12 mouse cellular contexts compared by ENCODE assay signal in the genomic region with DNA sequence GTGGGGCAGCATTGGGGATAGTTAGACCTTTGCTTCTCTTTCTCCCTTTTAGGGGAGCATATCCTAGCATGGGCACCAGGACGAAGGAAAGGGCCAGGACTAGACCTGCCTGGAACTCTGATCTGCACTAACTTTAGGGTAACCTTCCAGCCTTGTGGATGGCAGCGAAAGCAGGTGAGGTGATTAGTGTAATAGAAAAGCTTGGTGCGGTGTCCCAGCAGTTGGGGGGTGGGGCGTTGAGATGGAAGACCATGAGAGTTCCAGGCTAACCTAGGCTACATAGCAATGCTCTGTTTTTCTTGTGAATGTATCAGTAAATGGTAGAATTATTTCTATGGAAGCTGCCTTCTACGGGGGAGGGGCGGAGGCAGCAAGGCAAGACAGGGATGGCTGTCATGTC. TPM values are rescaled to one million over a fixed set of nuclear protein-coding genes. Genes with fewer than 3 reads are reported as not detected.
DNase-seq lines count a peak whose midpoint lies in the region; ATAC-seq and TF ChIP-seq lines count a peak whose summit lies in the region.
"Had no signal": no experiment of that assay in that cellular context is flagged by ENCODE, and none has a peak within 500 bp of the region (broad histone marks: within the 10 kb centered on the region; RNA-seq: fewer than 3 reads in every experiment).

No protein-coding gene starts in this region.

- peak; percentile 90 for DNase-seq in heart, adult 11 months
- DNase-seq in heart, postnatal 25 days (ENCODE audit: low spot score): no peak
- DNase-seq in liver, embryonic 14.5 days (ENCODE audit: low read depth in 3 of 3, low spot score in 3 of 3): no peak
- no peak for DNase-seq in liver
- DNase-seq in embryonic facial prominence, embryonic 14.5 days (ENCODE audit: low spot score): no peak
- no peak for DNase-seq in right cerebral cortex, postnatal 25 days
- DNase-seq: adrenal gland, postnatal 14 days; gastrocnemius, postnatal 10 days had no signal

- H3K9me3 ChIP-seq in liver, embryonic 14.5 days (ENCODE audit: control insufficient read depth, low read length): no peaks in the 10 kb centered on the region
- H3K9me3 ChIP-seq in embryonic facial prominence, embryonic 14.5 days (ENCODE audit: control insufficient read depth, low read length): no peaks in the 10 kb centered on the region
- no peaks in the 10 kb centered on the region for H3K9me3 ChIP-seq in limb, embryonic 15.5 days

- peaks cover 32% of the 10 kb centered on the region for H3K27me3 ChIP-seq in liver, embryonic 14.5 days (ENCODE audit: control insufficient read depth, insufficient read depth, low read length)
- no peaks in the 10 kb centered on the region for H3K27me3 ChIP-seq in embryonic facial prominence, embryonic 14.5 days (replicated peaks; ENCODE audit: control insufficient read depth, insufficient read depth, low read length)
- H3K27me3 ChIP-seq in limb, embryonic 15.5 days: no peaks in the 10 kb centered on the region

- 82% methylated on average over 6 of the region's 6 CpGs for WGBS in liver, embryonic 14.5 days (ENCODE audit: insufficient replicate concordance)
- WGBS in embryonic facial prominence, embryonic 14.5 days: 87% methylated on average over 6 of the region's 6 CpGs
- WGBS in limb, embryonic 15.5 days: 89% methylated on average over 6 of the region's 6 CpGs

- intact Hi-C loops in heart, postnatal 25 days (cut with DNase I): no loop called here

- no peak overlapping the region for H3K9ac ChIP-seq in liver, embryonic 14.5 days (replicated peaks)
- peak overlapping the region; percentile 60 for H3K9ac ChIP-seq in embryonic facial prominence, embryonic 14.5 days (ENCODE audit: low read depth, low read length)
- no peak overlapping the region for H3K9ac ChIP-seq in limb, embryonic 15.5 days

- H3K4me2 ChIP-seq in liver, embryonic 14.5 days (ENCODE audit: low read depth): peak overlapping the region; percentile 56; the same call in 1 of the 2 replicates
- peak overlapping the region; percentile 74 for H3K4me2 ChIP-seq in embryonic facial prominence, embryonic 14.5 days (ENCODE audit: low read depth, low read length)
- H3K4me2 ChIP-seq in limb, embryonic 15.5 days: peak overlapping the region; percentile 83

- no peak for TF ChIP-seq CTCF in liver, embryonic 14.5 days (IDR thresholded peaks at IDR 0.05; ENCODE audit: low read depth)

- H3K4me3 ChIP-seq in liver, embryonic 14.5 days (ENCODE audit: insufficient read depth in 1 of 2, low read depth in 2 of 2, low read length in 2 of 2): no peak overlapping the region
- peak overlapping the region; percentile 46 for H3K4me3 ChIP-seq in embryonic facial prominence, embryonic 14.5 days (ENCODE audit: low read depth, low read length)
- peak overlapping the region; percentile 55 for H3K4me3 ChIP-seq in limb, embryonic 15.5 days

- no peak for ATAC-seq in liver, embryonic 14.5 days (ENCODE audit: insufficient read depth)
- no peak for ATAC-seq in embryonic facial prominence, embryonic 14.5 days (ENCODE audit: low read depth)
- no peak for ATAC-seq in limb, embryonic 15.5 days (ENCODE audit: insufficient number of reproducible peaks, low FRiP score, low TSS enrichment, low read depth)
- ATAC-seq in megakaryocyte, adult 5-6 weeks (ENCODE audit: poor library complexity, severe bottlenecking): no peak
- ATAC-seq: lung, postnatal 0 days had no signal

- peaks cover 0 to 12% of the 10 kb centered on the region in 2 experiments; a peak in 2 of 4 replicates for H3K4me1 ChIP-seq in liver, embryonic 14.5 days (replicated peaks; ENCODE audit: control insufficient read depth in 2 of 2, insufficient read depth in 2 of 2, low read length in 1 of 2)
- H3K4me1 ChIP-seq in embryonic facial prominence, embryonic 14.5 days (ENCODE audit: control insufficient read depth, insufficient read depth, low read length): peaks cover 11% of the 10 kb centered on the region
- peaks cover 29% of the 10 kb centered on the region for H3K4me1 ChIP-seq in limb, embryonic 15.5 days

- H3K36me3 ChIP-seq in liver, embryonic 14.5 days (replicated peaks; ENCODE audit: control insufficient read depth, insufficient read depth, low read depth): no peaks in the 10 kb centered on the region
- peaks cover 7% of the 10 kb centered on the region; the same call in 1 of the 2 replicates for H3K36me3 ChIP-seq in embryonic facial prominence, embryonic 14.5 days (ENCODE audit: control insufficient read depth, insufficient read depth, low read length)
- peaks cover 8% of the 10 kb centered on the region; the same call in 1 of the 2 replicates for H3K36me3 ChIP-seq in limb, embryonic 15.5 days

- no peak for TF ChIP-seq EP300 in liver, embryonic 14.5 days (IDR thresholded peaks at IDR 0.05; ENCODE audit: low read depth)

- H3K27ac ChIP-seq in liver, embryonic 14.5 days: no peak overlapping the region
- peak overlapping the region; percentile 81; the same call in 1 of the 2 replicates for H3K27ac ChIP-seq in embryonic facial prominence, embryonic 14.5 days (replicated peaks; ENCODE audit: low read depth, low read length)
- H3K27ac ChIP-seq in limb, embryonic 15.5 days: peak overlapping the region; percentile 95

RNA-seq across cellular contexts. Expression of a gene that starts 1.2 kb away (rescaled TPM):
- 1 to 10 TPM; 3.2 TPM for total RNA-seq in heart, postnatal 25 days (2021)
- 2.7 and 2.8 TPM in 2 replicates for polyA plus RNA-seq in liver, embryonic 14.5 days (2012; rRNA removed)
- 1.9 and 2.1 TPM in 2 replicates for polyA plus RNA-seq in liver, embryonic 14.5 days (2014; fragmentation: Nextera tagmentation; extraction: Ambion mirVana)
- polyA plus RNA-seq in embryonic facial prominence, embryonic 14.5 days (2014; fragmentation: Nextera tagmentation; extraction: Ambion mirVana): 19.7 and 24.6 TPM in 2 replicates
- 33.5 and 33.6 TPM in 2 replicates for polyA plus RNA-seq in limb, embryonic 15.5 days (2015; fragmentation: Nextera tagmentation; extraction: Ambion mirVana)
- total RNA-seq in megakaryocyte, adult 5-6 weeks (2015): 0.09 TPM in 1 of 2 replicates, not detected in the other
- not detected in 2 replicates for total RNA-seq in megakaryocyte, adult 5-6 weeks (2017)

RNA-seq across cellular contexts. Expression of a gene that starts 9.1 kb away (rescaled TPM):
- 10 to 100 TPM; 16.9 to 17.2 TPM for total RNA-seq in heart, postnatal 25 days (2021)
- polyA plus RNA-seq in liver, embryonic 14.5 days (2012; rRNA removed): 48.2 and 54.2 TPM in 2 replicates
- polyA plus RNA-seq in liver, embryonic 14.5 days (2014; fragmentation: Nextera tagmentation; extraction: Ambion mirVana): 75.4 and 83.8 TPM in 2 replicates
- polyA plus RNA-seq in embryonic facial prominence, embryonic 14.5 days (2014; fragmentation: Nextera tagmentation; extraction: Ambion mirVana): 152 and 158 TPM in 2 replicates
- polyA plus RNA-seq in limb, embryonic 15.5 days (2015; fragmentation: Nextera tagmentation; extraction: Ambion mirVana): 148 TPM in 2 replicates
- 51.0 and 64.8 TPM in 2 replicates for total RNA-seq in megakaryocyte, adult 5-6 weeks (2015)
- 15.4 and 16.3 TPM in 2 replicates for total RNA-seq in megakaryocyte, adult 5-6 weeks (2017)

RNA-seq across cellular contexts. Expression of a gene that starts 17.9 kb away (rescaled TPM):
- total RNA-seq in heart, postnatal 25 days (2021): 1 to 10 TPM; 5.0 to 6.5 TPM
- 0.39 and 0.48 TPM in 2 replicates for polyA plus RNA-seq in liver, embryonic 14.5 days (2012; rRNA removed)
- polyA plus RNA-seq in liver, embryonic 14.5 days (2014; fragmentation: Nextera tagmentation; extraction: Ambion mirVana): 0.10 and 0.39 TPM in 2 replicates
- 4.4 and 6.1 TPM in 2 replicates for polyA plus RNA-seq in embryonic facial prominence, embryonic 14.5 days (2014; fragmentation: Nextera tagmentation; extraction: Ambion mirVana)
- polyA plus RNA-seq in limb, embryonic 15.5 days (2015; fragmentation: Nextera tagmentation; extraction: Ambion mirVana): 2.7 and 3.0 TPM in 2 replicates
- 0.09 and 0.11 TPM in 2 replicates for total RNA-seq in megakaryocyte, adult 5-6 weeks (2015)
- 0.07 TPM in 1 of 2 replicates, not detected in the other for total RNA-seq in megakaryocyte, adult 5-6 weeks (2017)
- total RNA-seq: monocyte, adult 5-6 weeks had no signal

RNA-seq across cellular contexts. Expression of a gene that starts 56.5 kb away (rescaled TPM):
- 10 to 100 TPM; 19.3 to 22.2 TPM for total RNA-seq in heart, postnatal 25 days (2021)
- polyA plus RNA-seq in liver, embryonic 14.5 days (2012; rRNA removed): 32.2 and 34.0 TPM in 2 replicates
- 49.4 and 49.7 TPM in 2 replicates for polyA plus RNA-seq in liver, embryonic 14.5 days (2014; fragmentation: Nextera tagmentation; extraction: Ambion mirVana)
- polyA plus RNA-seq in embryonic facial prominence, embryonic 14.5 days (2014; fragmentation: Nextera tagmentation; extraction: Ambion mirVana): 47.5 and 55.7 TPM in 2 replicates
- 45.2 and 46.0 TPM in 2 replicates for polyA plus RNA-seq in limb, embryonic 15.5 days (2015; fragmentation: Nextera tagmentation; extraction: Ambion mirVana)
- total RNA-seq in megakaryocyte, adult 5-6 weeks (2015): 11.9 and 14.2 TPM in 2 replicates
- 9.9 and 12.1 TPM in 2 replicates for total RNA-seq in megakaryocyte, adult 5-6 weeks (2017)

RNA-seq across cellular contexts. Expression of a gene that starts 56.6 kb away (rescaled TPM):
- 1 to 10 TPM; 3.0 to 3.4 TPM for total RNA-seq in heart, postnatal 25 days (2021)
- 0.68 TPM in 1 of 2 replicates, not detected in the other for polyA plus RNA-seq in liver, embryonic 14.5 days (2012; rRNA removed)
- polyA plus RNA-seq in liver, embryonic 14.5 days (2014; fragmentation: Nextera tagmentation; extraction: Ambion mirVana): 0.52 TPM in 1 of 2 replicates, not detected in the other
- polyA plus RNA-seq in embryonic facial prominence, embryonic 14.5 days (2014; fragmentation: Nextera tagmentation; extraction: Ambion mirVana): 0.72 and 0.78 TPM in 2 replicates
- polyA plus RNA-seq in limb, embryonic 15.5 days (2015; fragmentation: Nextera tagmentation; extraction: Ambion mirVana): not detected in 2 replicates
- total RNA-seq in megakaryocyte, adult 5-6 weeks (2015): 6.0 and 6.9 TPM in 2 replicates
- total RNA-seq in megakaryocyte, adult 5-6 weeks (2017): 70.6 and 78.2 TPM in 2 replicates

Comparison
In these comparisons a context has a peak if more than half of its experiments do, and no peak if none do; other contexts are left out.
1. H3K4me3 ChIP-seq: peak in embryonic facial prominence, embryonic 14.5 days (single experiment) and limb, embryonic 15.5 days (single experiment); none in liver, embryonic 14.5 days (0 of 2).
2. Peak in every context shown above with its lines, with median percentiles within 50 percentile points of each other: H3K4me2 ChIP-seq.